Mouse (Mus musculus) liver, postnatal 0 days (tissue): Measurements from ENCODE around the gene Ift52.

Experiments
- CTCF ChIP-seq: sonication (generic); IDR thresholded peaks from 2 replicates; pipeline ENCODE4 v1.5.1; 2016; ENCODE audit warnings: antibody characterized with exemption, low read depth
- EP300 ChIP-seq: IDR thresholded peaks from 2 replicates; pipeline ENCODE4 v1.6.1; 2016; ENCODE audit warnings: antibody characterized with exemption, low read depth, mild to moderate bottlenecking

- no peak for TF ChIP-seq EP300
- TF ChIP-seq CTCF: no peak
Observed at GRCm38 (mm10) chr2:163031289-163031688, 14.1 kb downstream of the Ift52 start.
